Mouse (Mus musculus) myocyte (in vitro differentiated cells): Measurements from ENCODE around the gene Unc79. TPM values are rescaled to one million over a fixed set of nuclear protein-coding genes. Genes with fewer than 3 reads are reported as not detected.
A peak's percentile ranks its signal among the peaks of the same experiment; 100 is the strongest.

Experiments
- H3K27me3 ChIP-seq: one replicate; pipeline ENCODE4 v1.6.1; 2011; ENCODE audit not compliant: control insufficient read depth, insufficient read depth, insufficient read length
- H3K36me3 ChIP-seq: one replicate; pipeline ENCODE4 v1.6.1; 2011; ENCODE audit not compliant: control insufficient read depth, insufficient read depth
- H3K4me2 ChIP-seq: one replicate; pipeline ENCODE4 v1.6.1; 2011; ENCODE audit warnings: low read depth, control low read depth
- H3K4me3 ChIP-seq: one replicate; pipeline ENCODE4 v1.5.1; 2011; ENCODE audit warnings: mild to moderate bottlenecking, control low read depth, moderate library complexity
- H3K79me2 ChIP-seq: one replicate; pipeline ENCODE4 v1.6.1; 2011; ENCODE audit not compliant: control insufficient read depth, insufficient read depth
- H3ac ChIP-seq: one replicate; pipeline ENCODE4 v1.6.1; 2011; ENCODE audit not compliant: control insufficient read depth, insufficient read length
- CEBPB ChIP-seq: IDR thresholded peaks from 2 replicates; pipeline ENCODE4 v1.6.1; 2011; ENCODE audit warnings: mild to moderate bottlenecking, moderate library complexity; ENCODE audit not compliant: poor library complexity, insufficient read depth, severe bottlenecking
- E2F4 ChIP-seq: IDR thresholded peaks from one replicate; pipeline ENCODE4 v1.6.1; 2011; ENCODE audit warnings: mild to moderate bottlenecking, control low read depth, moderate library complexity; ENCODE audit not compliant: insufficient read depth
- MAX ChIP-seq: IDR thresholded peaks from one replicate; pipeline ENCODE4 v1.6.1; 2011; ENCODE audit warnings: low read depth, mild to moderate bottlenecking, control low read depth
- MYOD1 ChIP-seq, 3 experiments: IDR thresholded peaks; one replicate each; pipeline ENCODE4 v1.6.1; 2011; ENCODE audit warnings: control low read depth in 2 of 3, low read depth in 2 of 3, mild to moderate bottlenecking in 2 of 3, moderate library complexity in 1 of 3; ENCODE audit not compliant: insufficient read length in 2 of 3, control insufficient read depth in 1 of 3
- MYOG ChIP-seq, 3 experiments: IDR thresholded peaks; one replicate each; pipeline ENCODE4 v1.6.1; 2011; ENCODE audit warnings: control low read depth in 2 of 3, low read depth in 2 of 3, mild to moderate bottlenecking in 2 of 3; ENCODE audit not compliant: insufficient read length in 2 of 3, control insufficient read depth in 1 of 3, insufficient read depth in 1 of 3
- POLR2A ChIP-seq: IDR thresholded peaks from one replicate; pipeline ENCODE4 v1.6.1; 2011; ENCODE audit warnings: low read depth, mild to moderate bottlenecking, control low read depth, moderate library complexity; ENCODE audit not compliant: insufficient read length
- POLR2AphosphoS2 ChIP-seq: IDR thresholded peaks from one replicate; pipeline ENCODE4 v1.6.1; 2011; ENCODE audit warnings: low read depth, control low read depth; ENCODE audit not compliant: insufficient read length
- REST ChIP-seq: IDR thresholded peaks from one replicate; pipeline ENCODE4 v1.6.1; 2011; ENCODE audit warnings: mild to moderate bottlenecking, control low read depth, moderate library complexity; ENCODE audit not compliant: insufficient read depth, insufficient read length
- SRF ChIP-seq: IDR thresholded peaks from one replicate; pipeline ENCODE4 v1.6.1; 2011; ENCODE audit warnings: low read depth; ENCODE audit not compliant: control insufficient read depth, insufficient read length
- TCF12 ChIP-seq: IDR thresholded peaks from one replicate; pipeline ENCODE4 v1.6.1; 2011; ENCODE audit warnings: mild to moderate bottlenecking, control low read depth; ENCODE audit not compliant: poor library complexity, insufficient read depth, severe bottlenecking
- TCF3 ChIP-seq: IDR thresholded peaks from one replicate; pipeline ENCODE4 v1.6.1; 2011; ENCODE audit warnings: low read depth, control low read depth; ENCODE audit not compliant: insufficient read length
- USF1 ChIP-seq: IDR thresholded peaks from one replicate; pipeline ENCODE4 v1.6.1; 2011; ENCODE audit warnings: low read depth, mild to moderate bottlenecking, control low read depth, moderate library complexity
- polyA plus RNA-seq: library from polyadenylated mRNA; unstranded; fragments of >200 nt; fragmentation: generic; extraction: Trizol; gene quantifications from one replicate; pipeline ENCODE4 v1.2.1, GENCODE M21; 2012; ENCODE audit warnings: missing spikeins

Gene Unc79
- polyA plus RNA-seq, 1 experiment = not detected

DNA sequence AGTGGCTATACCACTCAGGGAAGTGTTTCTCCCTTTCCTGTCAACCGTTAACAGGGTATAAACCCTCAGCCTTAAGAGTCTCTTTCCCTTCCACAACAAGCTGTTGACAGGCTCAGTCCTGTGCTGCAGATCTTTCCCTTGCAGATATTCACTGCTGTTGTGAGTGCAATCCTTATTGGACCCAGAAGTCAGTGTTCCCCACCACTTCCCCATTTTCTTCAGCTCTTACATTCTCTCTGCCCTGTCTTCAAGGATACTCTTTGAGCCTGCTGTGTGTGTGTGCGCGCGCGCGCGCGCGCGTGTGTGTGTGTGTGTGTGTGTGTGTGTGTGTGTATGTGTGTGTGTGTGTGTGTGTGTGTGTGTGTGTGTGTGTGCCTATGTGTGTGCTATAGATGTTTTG is 90.7 kb downstream of the Unc79 start:
- H3K36me3 ChIP-seq = no peaks in the 10 kb centered on the region
- H3K4me3 ChIP-seq = no peak overlapping the region
- no peaks in the 10 kb centered on the region for H3K27me3 ChIP-seq
- no peak overlapping the region for H3ac ChIP-seq
- H3K79me2 ChIP-seq = no peaks in the 10 kb centered on the region
- TF ChIP-seq MAX = no peak
- TF ChIP-seq POLR2A = no peak
- TF ChIP-seq CEBPB = no peak
- TF ChIP-seq MYOD1 (IDR thresholded peaks at IDR 0.05; ENCODE audit: control insufficient read depth in 1 of 3, insufficient read length in 2 of 3, low read depth in 2 of 3) = no peak
- no peak for TF ChIP-seq TCF3
- TF ChIP-seq USF1 = no peak
- TF ChIP-seq E2F4 = no peak
- TF ChIP-seq REST = no peak
- no peak for TF ChIP-seq POLR2AphosphoS2
- TF ChIP-seq TCF12 = no peak
- TF ChIP-seq SRF = no peak
- TF ChIP-seq MYOG (IDR thresholded peaks at IDR 0.05; ENCODE audit: control insufficient read depth in 1 of 3, insufficient read depth in 1 of 3, insufficient read length in 2 of 3, low read depth in 2 of 3) = no peak
- no peak overlapping the region for H3K4me2 ChIP-seq

DNA sequence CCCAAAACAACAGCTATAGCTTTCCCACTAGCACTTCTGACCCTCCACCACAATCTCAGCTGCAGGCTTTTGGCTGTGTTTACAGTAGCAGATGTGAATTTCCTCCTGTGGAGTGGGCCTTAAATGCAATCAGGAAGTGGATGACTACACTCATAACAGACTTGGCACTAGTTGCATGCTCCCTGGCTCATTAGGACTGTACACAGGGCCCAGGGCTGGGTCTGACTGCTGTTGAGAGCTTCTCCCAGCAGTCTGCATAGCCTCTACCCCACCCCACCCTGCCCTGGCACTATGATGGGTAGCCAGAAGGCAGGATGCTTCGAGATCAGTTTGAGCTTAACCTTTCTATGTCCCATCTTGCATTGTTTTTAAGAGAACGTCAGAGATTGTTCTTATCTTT is 91.5 kb downstream of the Unc79 start:
- Histone ChIP-seq H3K4me3 (no peak overlapping the region), H3K4me2 (no peak overlapping the region)
- TF ChIP-seq REST (no peak), MAX (no peak), POLR2AphosphoS2 (no peak), CEBPB (no peak), SRF (no peak), TCF3 (no peak), MYOG (IDR thresholded peaks at IDR 0.05; ENCODE audit: control insufficient read depth in 1 of 3, insufficient read depth in 1 of 3, insufficient read length in 2 of 3, low read depth in 2 of 3) (no peak), POLR2A (no peak), E2F4 (no peak), USF1 (no peak), TCF12 (no peak), MYOD1 (IDR thresholded peaks at IDR 0.05; ENCODE audit: control insufficient read depth in 1 of 3, insufficient read length in 2 of 3, low read depth in 2 of 3) (no peak)

GRCm38 (mm10) chr12:103041401-103041800 is 92.7 kb downstream of the Unc79 start:
- H3K36me3 ChIP-seq = no peaks in the 10 kb centered on the region
- H3K79me2 ChIP-seq = no peaks in the 10 kb centered on the region
- H3K27me3 ChIP-seq = no peaks in the 10 kb centered on the region
- H3K4me3 ChIP-seq = no peak overlapping the region
- TF ChIP-seq MYOD1 (IDR thresholded peaks at IDR 0.05; ENCODE audit: control insufficient read depth in 1 of 3, insufficient read length in 2 of 3, low read depth in 2 of 3) (no peak), E2F4 (no peak), MYOG (IDR thresholded peaks at IDR 0.05; ENCODE audit: control insufficient read depth in 1 of 3, insufficient read depth in 1 of 3, insufficient read length in 2 of 3, low read depth in 2 of 3) (no peak), TCF3 (no peak), POLR2A (no peak), SRF (no peak), MAX (no peak), POLR2AphosphoS2 (no peak), CEBPB (no peak), REST (no peak), TCF12 (no peak), USF1 (no peak)
- no peak overlapping the region for H3K4me2 ChIP-seq
- no peak overlapping the region for H3ac ChIP-seq

More for the DNA sequence above, 91.5 kb downstream of the Unc79 start:
- Histone ChIP-seq H3K27me3 (no peaks in the 10 kb centered on the region), H3ac (no peak overlapping the region), H3K79me2 (no peaks in the 10 kb centered on the region), H3K36me3 (no peaks in the 10 kb centered on the region)

DNA sequence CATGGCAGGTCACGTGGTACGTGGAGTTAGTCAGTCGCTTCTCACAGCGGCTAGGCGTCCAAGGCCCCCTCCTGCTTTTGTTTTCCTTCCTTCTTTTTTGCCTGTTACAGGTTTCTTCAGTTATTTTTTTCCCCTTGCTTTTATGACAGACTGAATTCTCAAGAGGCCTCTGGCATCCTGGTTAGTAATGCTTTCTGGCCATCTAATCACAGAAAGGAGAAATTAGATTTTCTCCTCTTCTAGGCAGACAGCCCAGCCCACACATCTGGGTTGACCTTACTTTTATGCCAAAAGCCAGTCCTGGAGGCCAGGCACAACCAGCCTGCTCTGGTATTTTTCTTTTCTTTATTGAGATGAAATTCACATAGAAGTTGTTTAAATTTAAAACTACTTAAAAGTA is 94.1 kb downstream of the Unc79 start:
- no peaks in the 10 kb centered on the region for H3K79me2 ChIP-seq
- H3K4me2 ChIP-seq = no peak overlapping the region

DNA sequence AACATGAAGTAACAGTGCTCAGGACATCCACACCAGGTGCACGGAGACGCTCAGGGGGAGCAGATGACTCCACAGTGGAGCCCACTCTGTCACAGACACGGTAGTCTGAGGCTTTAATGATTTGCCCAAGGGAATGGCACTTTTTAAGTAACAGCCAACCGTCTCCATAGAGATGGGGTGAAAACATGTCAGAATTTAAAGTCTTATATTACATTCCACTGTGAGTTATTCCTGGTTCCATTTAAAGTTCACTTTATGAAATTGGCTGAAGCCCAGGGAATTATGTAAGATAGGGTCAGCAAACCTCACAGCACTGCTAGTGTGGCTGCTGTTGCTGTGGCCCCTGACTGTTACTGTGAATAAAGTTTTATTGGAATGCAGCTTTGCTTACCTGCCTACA is 95.8 kb downstream of the Unc79 start:
- no peaks in the 10 kb centered on the region for H3K79me2 ChIP-seq
- H3K27me3 ChIP-seq = no peaks in the 10 kb centered on the region
- TF ChIP-seq MAX = no peak
- no peak for TF ChIP-seq USF1
- no peak for TF ChIP-seq MYOG (IDR thresholded peaks at IDR 0.05; ENCODE audit: control insufficient read depth in 1 of 3, insufficient read depth in 1 of 3, insufficient read length in 2 of 3, low read depth in 2 of 3)
- TF ChIP-seq CEBPB = no peak
- no peak for TF ChIP-seq SRF
- TF ChIP-seq TCF3 = no peak
- TF ChIP-seq TCF12 = no peak
- no peak for TF ChIP-seq E2F4
- no peak for TF ChIP-seq POLR2A
- TF ChIP-seq POLR2AphosphoS2 = no peak

More for the DNA sequence above, 94.1 kb downstream of the Unc79 start:
- TF ChIP-seq USF1 = peak; percentile 4
- TF ChIP-seq SRF = no peak
- H3K4me3 ChIP-seq = no peak overlapping the region
- no peaks in the 10 kb centered on the region for H3K27me3 ChIP-seq
- no peak overlapping the region for H3ac ChIP-seq
- no peaks in the 10 kb centered on the region for H3K36me3 ChIP-seq

More for the DNA sequence above, 95.8 kb downstream of the Unc79 start:
- Histone ChIP-seq H3K4me3 (no peak overlapping the region), H3ac (no peak overlapping the region), H3K36me3 (no peaks in the 10 kb centered on the region), H3K4me2 (no peak overlapping the region)
